Mouse (Mus musculus): Measurements from ENCODE around the gene Wdr4.

GRCm38 (mm10) chr17:31454056-31454455, 65.7 kb downstream of the Wdr4 start:
- TF ChIP-seq CTCF (IDR thresholded peaks at IDR 0.05; ENCODE audit: borderline replicate concordance, insufficient read depth, low read depth, low read length) (no peak), POLR2A (IDR thresholded peaks at IDR 0.05; ENCODE audit: borderline replicate concordance, insufficient read depth, low read length) (no peak)

Data from cerebellum, adult 2 months (tissue).